Mouse (Mus musculus) right cerebral cortex, postnatal 36 days (tissue): ENCODE measurements around the gene Nhlh1.

Experiments
- DNase-seq, 2 experiments: peaks; one replicate each; pipeline ENCODE4 v3.0.0; 2022; ENCODE audit warnings: low spot score in 2 of 2, mixed read lengths in 1 of 2

The Nhlh1 gene

DNA sequence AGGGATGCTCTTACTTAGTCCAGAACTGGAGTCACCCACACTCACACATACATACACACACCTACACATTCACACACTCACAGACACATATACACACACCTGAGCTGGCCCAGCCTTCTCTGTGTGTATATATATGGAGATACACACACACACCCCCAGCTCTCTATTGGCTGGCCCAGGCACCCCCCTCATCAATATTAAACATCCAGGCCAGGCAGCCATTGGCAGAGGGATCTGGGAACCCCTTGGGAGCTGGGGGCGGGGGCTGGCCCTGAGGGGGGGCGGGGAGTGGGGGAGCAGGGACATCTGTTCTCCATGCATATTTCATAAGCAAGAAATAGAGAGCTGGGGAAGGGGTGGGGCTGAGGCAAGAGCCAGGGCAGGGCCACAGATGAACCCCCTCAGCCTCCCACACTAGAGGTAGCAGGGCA lies at the start of gene Nhlh1:
Gene Nhlh1, minus strand, starts transcription at position 83 of the 431 bp plus-strand sequence.
- DNase-seq = no peak

DNA sequence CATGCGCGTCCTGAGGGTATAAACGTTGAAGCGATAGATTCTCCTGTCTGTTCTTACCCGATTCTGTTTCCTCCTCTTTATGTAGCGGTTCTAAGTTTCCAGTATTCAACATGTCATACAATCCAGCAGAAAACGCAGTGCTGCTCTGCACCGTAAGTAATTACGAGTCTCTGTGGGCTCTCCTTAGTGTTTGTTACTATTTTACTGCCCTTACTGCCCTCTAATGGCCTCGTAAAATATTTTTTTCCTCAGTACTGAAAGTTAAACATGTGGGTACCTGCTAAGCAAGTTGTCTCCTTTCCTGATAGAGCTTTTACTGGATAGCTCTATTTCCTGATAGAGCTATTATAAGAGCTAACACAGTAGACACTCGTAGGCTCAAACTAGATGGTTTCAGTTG lies 47.7 kb upstream of the Nhlh1 start:
- DNase-seq = no peak

DNA sequence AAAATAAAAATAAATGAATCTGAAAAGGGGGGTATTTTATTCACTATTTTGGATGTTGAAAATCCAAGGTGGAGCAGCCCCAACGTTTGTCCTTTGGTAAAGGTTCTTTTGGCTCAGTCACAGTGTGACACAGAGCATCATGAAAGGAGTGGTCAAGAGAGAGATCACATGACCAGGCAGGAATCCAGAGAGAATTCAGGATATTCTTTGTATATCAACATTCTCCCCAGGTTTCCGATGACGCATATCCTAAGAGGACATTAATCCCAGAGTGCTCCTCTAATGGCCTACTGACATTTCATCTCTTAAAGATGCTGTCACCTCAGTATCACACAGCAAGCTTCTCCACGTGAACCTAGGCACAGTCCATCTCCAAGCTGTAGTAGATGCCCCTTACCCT lies 46.2 kb upstream of the Nhlh1 start:
- no peak for DNase-seq

DNA sequence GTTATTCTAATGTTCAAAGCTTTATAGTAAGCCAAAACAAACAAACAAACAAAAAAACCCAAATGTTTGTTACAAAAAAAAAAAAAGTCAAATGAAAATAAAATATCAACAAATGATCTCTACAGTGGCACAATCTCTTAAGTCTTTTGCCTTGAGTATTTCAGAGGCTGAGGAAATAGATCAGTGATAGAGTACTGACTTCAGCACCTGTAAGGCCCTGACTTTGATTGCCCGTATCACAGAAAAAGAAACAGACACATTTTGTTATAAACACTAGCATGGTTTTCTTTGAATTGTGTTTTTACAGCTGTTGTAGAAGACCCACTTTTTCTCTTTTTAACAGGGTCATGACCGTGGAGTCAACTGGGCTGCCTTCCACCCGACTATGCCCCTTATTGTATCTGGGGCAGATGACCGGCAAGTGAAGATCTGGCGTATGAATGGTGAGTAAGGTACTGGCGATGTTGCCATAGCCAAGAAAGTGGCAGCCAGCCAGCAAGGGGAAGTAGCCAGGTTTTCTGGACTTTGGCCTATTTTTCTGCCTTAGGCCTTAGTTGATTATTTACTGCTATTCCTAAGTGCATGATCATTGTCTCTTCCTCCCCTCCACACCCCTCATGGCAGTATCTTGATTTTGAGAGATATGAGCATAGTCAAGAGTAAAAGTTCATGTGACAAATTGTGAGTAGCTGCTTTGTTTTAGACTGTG lies 42.1 kb upstream of the Nhlh1 start:
- DNase-seq = no peak

DNA sequence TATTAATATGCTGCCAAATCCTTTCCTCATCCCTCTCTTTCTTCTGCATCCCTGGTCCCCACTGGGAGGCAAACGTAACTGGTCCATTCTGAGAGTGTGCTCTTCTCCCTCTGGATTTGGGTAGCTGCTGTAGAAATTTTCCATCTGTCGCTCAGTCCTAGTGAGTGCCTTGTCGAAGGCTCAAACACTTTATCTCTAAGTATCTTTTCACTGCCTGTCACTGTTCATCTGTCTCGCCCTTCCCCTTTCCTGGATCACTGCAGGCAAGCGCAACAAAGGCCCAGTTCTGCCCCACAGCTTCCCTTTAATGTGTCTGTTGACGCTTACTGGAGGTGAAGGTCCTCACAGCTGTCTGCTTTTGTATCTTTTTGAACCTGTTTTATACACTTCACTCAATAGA lies 37.8 kb upstream of the Nhlh1 start:
- no peak for DNase-seq

DNA sequence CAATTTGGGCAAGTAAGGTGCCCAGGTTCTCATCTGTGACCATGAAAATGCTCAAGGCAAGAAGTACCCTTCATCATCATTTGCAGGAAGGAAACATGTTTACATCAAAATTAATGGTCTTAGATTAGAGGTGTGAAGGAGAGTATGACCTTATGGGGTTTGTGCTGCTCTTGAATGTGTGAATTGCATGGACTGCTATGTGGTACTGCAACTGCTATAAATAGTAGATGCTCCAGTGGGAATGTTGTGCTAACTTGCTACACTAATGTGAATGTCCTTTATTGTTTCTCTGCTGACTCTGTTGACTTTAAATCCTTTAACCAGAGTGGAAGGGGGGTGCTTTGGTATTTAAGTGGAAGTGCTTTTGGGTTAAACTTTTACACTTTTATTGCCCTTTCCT lies 36.9 kb upstream of the Nhlh1 start:
- DNase-seq = no peak

- DNase-seq = no peak
Measured at GRCm38 (mm10) chr1:172093522-172093921, 36.1 kb upstream of the Nhlh1 start.

- no peak for DNase-seq
Measured at GRCm38 (mm10) chr1:172082899-172083445, 25.6 kb upstream of the Nhlh1 start.

- peak; percentile 91 to 92 for DNase-seq
Measured at GRCm38 (mm10) chr1:172082101-172082898, 24.9 kb upstream of the Nhlh1 start, which contains the start of the genes Copa and Ncstn. Copa (plus strand) TSS chr1:172082529. Ncstn (minus strand) TSS chr1:172082795.

- DNase-seq = no peak
Measured at GRCm38 (mm10) chr1:172077981-172078380, 20.6 kb upstream of the Nhlh1 start.

- DNase-seq = no peak
Measured at GRCm38 (mm10) chr1:172072604-172073003, 15.2 kb upstream of the Nhlh1 start.

GRCm38 (mm10) chr1:172071556-172071955 lies 14.2 kb upstream of the Nhlh1 start:
- no peak for DNase-seq

GRCm38 (mm10) chr1:172070227-172070626 lies 12.9 kb upstream of the Nhlh1 start:
- DNase-seq = no peak

- DNase-seq = peak in 1 of 2 experiments; percentile 28
Measured at GRCm38 (mm10) chr1:172064613-172065141, 7.3 kb upstream of the Nhlh1 start.

DNA sequence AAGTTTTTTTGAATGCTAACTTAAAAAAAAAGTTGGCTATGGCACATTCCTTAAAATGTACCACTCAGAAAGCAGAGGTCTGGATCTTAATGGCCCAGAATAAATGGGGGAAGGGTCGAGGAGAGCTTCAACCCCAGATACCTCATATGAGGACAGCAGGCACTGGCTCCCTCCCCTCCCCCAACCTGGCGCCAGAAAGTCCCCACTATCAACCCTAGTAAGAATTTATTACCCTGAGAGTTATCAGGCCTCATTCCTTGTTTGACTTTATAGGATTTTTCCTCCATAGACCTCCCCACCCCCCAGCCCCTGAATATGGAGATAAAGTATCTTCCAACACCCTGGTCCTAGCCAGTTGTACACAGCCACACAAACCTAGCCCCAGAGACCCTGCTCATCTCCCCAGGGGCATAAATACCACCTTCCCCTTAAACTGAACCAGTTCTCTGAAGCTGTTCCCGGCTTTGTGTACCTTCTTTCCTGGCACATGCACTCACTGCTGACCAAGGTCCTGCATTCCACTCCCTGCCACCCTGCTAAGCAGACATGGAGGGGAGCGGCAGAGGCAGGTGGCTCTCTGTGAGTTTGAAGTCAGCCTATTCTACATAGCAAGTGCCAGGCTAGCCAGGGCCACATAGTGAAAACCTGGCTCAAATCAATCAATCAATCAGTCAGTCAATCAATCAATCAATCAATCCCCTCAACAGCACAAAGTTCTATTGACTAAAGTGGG lies 6.1 kb upstream of the Nhlh1 start:
- DNase-seq = no peak

GRCm38 (mm10) chr1:172062101-172062500 lies 4.7 kb upstream of the Nhlh1 start:
- no peak for DNase-seq

GRCm38 (mm10) chr1:172061217-172061616 lies 3.8 kb upstream of the Nhlh1 start:
- DNase-seq = no peak

- no peak for DNase-seq
Measured at GRCm38 (mm10) chr1:172060659-172061058, 3.3 kb upstream of the Nhlh1 start.

DNA sequence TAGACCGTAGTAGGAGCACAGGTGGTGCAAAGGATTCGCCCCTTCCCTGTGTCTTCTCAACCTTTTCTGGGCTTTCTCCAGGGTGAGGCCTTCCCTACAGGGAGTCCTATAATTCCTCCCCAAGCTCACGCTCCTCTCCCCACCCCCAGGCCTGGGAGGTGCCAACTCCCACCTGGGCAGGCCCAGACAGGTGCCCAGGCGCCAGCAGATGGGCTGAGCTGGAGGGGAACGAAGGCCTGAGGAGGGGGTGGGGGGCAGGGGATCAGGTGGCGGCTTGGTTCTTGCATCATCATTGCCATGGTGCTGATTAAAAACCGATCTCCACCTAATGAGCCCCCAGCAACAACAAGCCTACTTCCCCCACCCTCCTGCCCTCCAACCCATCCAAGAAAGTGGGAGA lies 1.5 kb upstream of the Nhlh1 start:
- no peak for DNase-seq

DNA sequence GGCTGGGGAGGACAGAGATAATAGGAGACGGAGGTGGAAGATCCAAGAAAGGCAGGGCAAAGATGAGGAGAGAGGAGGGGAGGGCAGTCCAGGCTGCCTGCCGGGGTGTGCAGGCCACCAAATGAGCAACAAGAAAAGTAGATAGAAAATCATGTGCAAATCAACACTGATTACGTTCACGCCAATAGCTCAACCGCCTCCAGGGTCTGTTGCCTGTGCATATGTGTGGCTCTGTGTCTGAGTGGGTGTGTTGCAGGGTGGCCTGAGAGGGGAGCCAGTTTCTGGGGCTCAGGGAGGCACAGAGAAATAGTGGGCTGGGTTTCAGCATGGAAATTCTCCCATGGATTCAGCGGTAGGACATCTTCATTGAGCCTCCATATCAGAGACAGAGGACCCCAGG lies 948 bp upstream of the Nhlh1 start:
- DNase-seq = no peak

- DNase-seq = peak; percentile 34 to 44
Measured at GRCm38 (mm10) chr1:172056251-172056650, 1.1 kb downstream of the Nhlh1 start.
